Mouse (Mus musculus) embryonic facial prominence, embryonic 14.5 days (tissue): Measurements from ENCODE around the gene Ppt1. TPM values are rescaled to one million over a fixed set of nuclear protein-coding genes. Genes with fewer than 3 reads are reported as not detected.

ENCODE experiments used
- ATAC-seq: fragments of 200-750 bp; cut with Nextera tagmentation; 2 replicates; pipeline ENCODE4 v1.8.0; 2017; ENCODE audit warnings: low read depth, moderate number of reproducible peaks, moderate TSS enrichment
- DNase-seq: peaks from one replicate; pipeline ENCODE4 v3.0.0-alpha.2; 2015; ENCODE audit warnings: low spot score
- H3K27ac ChIP-seq: fragments of 300-500 bp; sonication (generic); replicated peaks from 2 replicates; pipeline ENCODE4 v1.5.1; 2014; ENCODE audit warnings: low read depth, mild to moderate bottlenecking, low read length, moderate library complexity
- H3K27me3 ChIP-seq: fragments of 300-500 bp; sonication (generic); replicated peaks from 2 replicates; pipeline ENCODE4 v1.6.1; 2014; ENCODE audit warnings: low read length; ENCODE audit not compliant: control insufficient read depth, insufficient read depth
- H3K36me3 ChIP-seq: fragments of 300-500 bp; sonication (generic); 2 replicates; pipeline ENCODE4 v1.6.1; 2014; ENCODE audit warnings: low read length, mixed read lengths; ENCODE audit not compliant: control insufficient read depth, insufficient read depth
- H3K4me1 ChIP-seq: fragments of 300-500 bp; sonication (generic); 2 replicates; pipeline ENCODE4 v1.6.1; 2014; ENCODE audit warnings: antibody characterized with exemption, low read length; ENCODE audit not compliant: control insufficient read depth, insufficient read depth
- H3K4me2 ChIP-seq: fragments of 300-500 bp; sonication (generic); 2 replicates; pipeline ENCODE4 v1.6.1; 2014; ENCODE audit warnings: low read depth, mild to moderate bottlenecking, low read length, moderate library complexity, mixed read lengths
- H3K4me3 ChIP-seq: fragments of 300-500 bp; sonication (generic); 2 replicates; pipeline ENCODE4 v1.5.1; 2014; ENCODE audit warnings: low read depth, mild to moderate bottlenecking, low read length
- H3K9ac ChIP-seq: fragments of 300-500 bp; sonication (generic); 2 replicates; pipeline ENCODE4 v1.6.1; 2014; ENCODE audit warnings: low read depth, mild to moderate bottlenecking, low read length, moderate library complexity, mixed read lengths
- H3K9me3 ChIP-seq: fragments of 300-500 bp; sonication (generic); 2 replicates; pipeline ENCODE4 v1.6.1; 2016; ENCODE audit warnings: low read length; ENCODE audit not compliant: control insufficient read depth
- WGBS: fragments of 180-500 bp; shearing (Covaris S2); extraction: QIAGEN DNeasy Blood & Tissue Kit; methylation state at CpG from one replicate; pipeline ENCODE4 v1.1.7; 2014; 5-methylcytosine and 5-hydroxymethylcytosine counted together
- polyA plus RNA-seq: library from polyadenylated mRNA; unstranded; fragments of >200 nt; fragmentation: Nextera tagmentation; extraction: Ambion mirVana; gene quantifications from 2 replicates; pipeline ENCODE4 v1.2.1, GENCODE M21; 2014

Ppt1 gene
- polyA plus RNA-seq, 1 experiment from 2014 or later = 61.3 TPM

DNA sequence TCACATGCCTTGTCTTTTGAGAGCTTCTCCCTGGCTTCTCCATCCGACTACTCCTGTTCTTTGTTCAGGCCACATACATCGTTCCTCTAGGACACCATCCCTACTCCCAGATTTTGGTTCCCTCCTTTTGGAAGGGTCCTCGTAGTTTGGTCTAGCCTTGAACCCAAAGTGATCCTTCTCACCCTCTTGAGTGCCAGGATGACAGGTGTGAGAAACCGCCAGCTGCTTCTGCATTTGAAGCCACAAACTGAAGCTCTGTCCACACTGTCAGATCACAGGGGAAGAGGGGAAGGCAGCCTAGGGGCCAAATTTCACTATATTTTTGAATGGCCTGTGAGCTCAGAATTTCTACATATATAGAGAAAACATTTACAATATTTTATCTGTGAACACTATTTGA lies 18.7 kb downstream of the Ppt1 start:
- peaks cover 82% of the 10 kb centered on the region for H3K36me3 ChIP-seq
- no peak overlapping the region for H3K27ac ChIP-seq
- no peak overlapping the region for H3K4me2 ChIP-seq
- no peaks in the 10 kb centered on the region for H3K27me3 ChIP-seq
- no peak for ATAC-seq
- WGBS = 94% methylated on average over 4 of the region's 4 CpGs
- H3K4me3 ChIP-seq = no peak overlapping the region
- no peaks in the 10 kb centered on the region for H3K4me1 ChIP-seq
- no peaks in the 10 kb centered on the region for H3K9me3 ChIP-seq
- no peak overlapping the region for H3K9ac ChIP-seq
- no peak for DNase-seq

DNA sequence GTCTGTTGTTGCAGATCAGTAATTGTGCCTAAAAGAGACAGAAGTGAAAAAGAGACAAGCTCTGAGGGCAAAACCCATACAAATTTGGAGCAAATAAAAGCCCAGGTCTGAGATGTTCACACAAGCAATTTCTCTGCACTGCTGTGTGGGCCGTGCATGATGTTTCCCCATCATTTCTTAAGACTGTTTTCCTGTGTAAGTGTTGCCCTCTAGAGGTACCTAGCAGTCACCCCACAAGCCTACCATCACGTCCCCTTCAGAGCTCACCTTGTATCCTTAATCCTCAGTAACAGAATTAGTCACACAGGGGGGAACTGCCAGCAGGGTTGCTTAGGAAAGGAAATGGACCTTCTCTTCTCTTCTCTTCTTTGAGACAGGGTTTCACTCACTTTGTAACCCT lies 21.9 kb downstream of the Ppt1 start:
- DNase-seq (no peak), ATAC-seq (no peak)
- Histone ChIP-seq H3K4me2 (no peak overlapping the region), H3K4me3 (no peak overlapping the region), H3K27ac (no peak overlapping the region), H3K4me1 (no peaks in the 10 kb centered on the region), H3K36me3 (peaks cover 82% of the 10 kb centered on the region), H3K9ac (no peak overlapping the region), H3K27me3 (no peaks in the 10 kb centered on the region), H3K9me3 (no peaks in the 10 kb centered on the region)
- WGBS = 63% methylated on average over 2 of the region's 2 CpGs

DNA sequence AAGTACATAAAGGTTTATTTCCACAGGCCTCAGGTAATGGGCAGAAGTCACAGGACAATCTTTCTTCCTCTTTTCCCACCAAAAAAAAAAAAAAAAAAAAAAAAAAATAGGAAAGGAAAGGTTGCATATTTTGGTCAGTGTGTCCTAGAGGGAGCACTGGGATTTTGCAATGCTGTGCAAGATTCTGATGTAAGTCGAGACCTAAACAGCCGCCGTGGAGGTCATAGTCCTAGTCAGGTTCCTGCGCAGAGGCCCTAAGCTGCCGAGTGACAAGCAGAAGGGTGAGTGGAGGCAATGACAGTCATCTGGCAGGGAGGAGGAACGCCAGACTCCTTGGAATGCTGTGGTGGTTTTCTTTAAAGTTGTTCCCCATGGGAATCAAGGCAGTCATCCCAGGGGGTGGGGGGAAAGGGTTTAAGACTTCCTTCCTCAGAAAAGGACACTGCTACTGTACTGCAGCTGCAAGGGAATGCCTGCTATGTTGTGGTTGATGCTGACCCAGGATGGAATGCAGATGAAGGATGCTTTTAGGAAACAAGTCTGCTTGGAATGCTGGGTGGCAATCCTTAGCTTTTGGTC lies 23.1 kb downstream of the Ppt1 start:
- no peaks in the 10 kb centered on the region for H3K27me3 ChIP-seq
- H3K4me3 ChIP-seq = no peak overlapping the region
- peaks cover 84% of the 10 kb centered on the region for H3K36me3 ChIP-seq
- H3K4me1 ChIP-seq = no peaks in the 10 kb centered on the region
- no peak for DNase-seq
- H3K27ac ChIP-seq = no peak overlapping the region
- ATAC-seq = no peak
- 58% methylated on average over 6 of the region's 6 CpGs for WGBS
- no peak overlapping the region for H3K4me2 ChIP-seq
- H3K9ac ChIP-seq = no peak overlapping the region
- H3K9me3 ChIP-seq = no peaks in the 10 kb centered on the region

DNA sequence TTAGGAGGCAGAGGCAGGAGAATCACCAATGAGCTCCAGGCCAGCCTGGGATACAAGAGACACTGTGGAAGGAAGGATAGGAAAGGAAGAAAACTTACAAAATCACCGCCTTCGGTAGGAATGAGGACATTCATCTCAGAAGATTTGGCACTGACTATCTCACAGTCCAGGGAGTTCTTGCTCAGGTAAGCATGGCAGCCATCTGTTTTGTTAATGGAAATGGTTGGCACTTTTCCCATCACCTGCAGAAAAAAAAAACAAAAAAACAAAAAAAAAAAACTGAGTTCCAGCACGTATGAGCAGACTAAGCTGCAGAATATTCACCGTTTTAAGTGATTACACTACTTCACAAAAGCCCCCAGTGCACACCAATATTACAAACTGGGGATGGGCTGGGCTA lies 25.8 kb downstream of the Ppt1 start:
- peaks cover 83% of the 10 kb centered on the region for H3K36me3 ChIP-seq
- H3K27ac ChIP-seq = no peak overlapping the region
- 87% methylated on average over 4 of the region's 4 CpGs for WGBS
- no peaks in the 10 kb centered on the region for H3K27me3 ChIP-seq
- H3K4me1 ChIP-seq = no peaks in the 10 kb centered on the region
- no peak for ATAC-seq
- no peak overlapping the region for H3K4me3 ChIP-seq
- no peaks in the 10 kb centered on the region for H3K9me3 ChIP-seq
- DNase-seq = no peak
- no peak overlapping the region for H3K4me2 ChIP-seq
- no peak overlapping the region for H3K9ac ChIP-seq

DNA sequence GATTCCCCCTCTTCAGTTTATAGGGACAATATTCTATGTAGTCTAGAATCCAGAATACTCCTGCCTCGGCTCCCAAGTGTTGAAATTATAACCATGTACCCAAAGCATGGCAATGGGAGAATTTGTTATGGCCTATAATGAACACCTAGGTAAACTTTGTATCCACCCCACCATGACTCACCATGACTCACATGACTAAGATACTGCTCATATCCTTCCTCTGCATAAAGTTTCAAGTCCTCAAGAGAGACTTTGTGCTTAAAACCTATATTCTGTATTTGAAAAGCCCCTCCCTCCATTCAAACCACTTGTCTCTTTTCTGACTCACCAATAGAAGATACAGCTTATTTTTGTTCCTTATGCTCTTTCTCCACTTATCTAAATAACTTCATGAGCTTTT lies 32.0 kb downstream of the Ppt1 start:
- H3K4me2 ChIP-seq = no peak overlapping the region
- no peaks in the 10 kb centered on the region for H3K9me3 ChIP-seq
- H3K27me3 ChIP-seq = no peaks in the 10 kb centered on the region
- no peak overlapping the region for H3K27ac ChIP-seq
- no peak for DNase-seq
- no peak for ATAC-seq
- no peaks in the 10 kb centered on the region for H3K4me1 ChIP-seq
- H3K4me3 ChIP-seq = no peak overlapping the region
- H3K9ac ChIP-seq = no peak overlapping the region
- H3K36me3 ChIP-seq = peaks cover 89% of the 10 kb centered on the region
- WGBS = 96% methylated on average over 1 of the region's 1 CpGs

DNA sequence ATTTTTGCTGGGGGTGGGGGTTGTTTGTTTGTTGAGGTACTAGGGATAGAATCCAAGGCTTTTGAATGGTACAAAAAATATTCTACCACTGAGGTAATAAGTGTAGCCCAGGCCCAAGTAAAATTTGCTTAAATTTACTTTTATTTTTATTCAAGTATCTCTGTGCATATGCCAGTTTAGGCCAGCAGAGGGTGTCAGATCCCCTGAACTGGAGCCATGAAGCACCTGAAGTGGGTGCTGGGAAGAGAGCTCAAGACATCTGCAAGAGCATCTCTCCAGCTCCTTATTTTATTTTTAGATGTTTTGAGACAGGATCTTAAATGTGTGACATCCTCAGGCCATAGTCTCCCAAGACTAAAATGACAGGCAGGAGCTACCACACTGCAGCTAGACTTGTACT lies 34.0 kb downstream of the Ppt1 start:
- no peaks in the 10 kb centered on the region for H3K4me1 ChIP-seq
- no peak overlapping the region for H3K9ac ChIP-seq
- H3K27me3 ChIP-seq = no peaks in the 10 kb centered on the region
- H3K36me3 ChIP-seq = peaks cover 69% of the 10 kb centered on the region
- DNase-seq = no peak
- H3K9me3 ChIP-seq = no peaks in the 10 kb centered on the region
- no peak overlapping the region for H3K27ac ChIP-seq
- no peak overlapping the region for H3K4me2 ChIP-seq
- no peak for ATAC-seq
- no peak overlapping the region for H3K4me3 ChIP-seq

DNA sequence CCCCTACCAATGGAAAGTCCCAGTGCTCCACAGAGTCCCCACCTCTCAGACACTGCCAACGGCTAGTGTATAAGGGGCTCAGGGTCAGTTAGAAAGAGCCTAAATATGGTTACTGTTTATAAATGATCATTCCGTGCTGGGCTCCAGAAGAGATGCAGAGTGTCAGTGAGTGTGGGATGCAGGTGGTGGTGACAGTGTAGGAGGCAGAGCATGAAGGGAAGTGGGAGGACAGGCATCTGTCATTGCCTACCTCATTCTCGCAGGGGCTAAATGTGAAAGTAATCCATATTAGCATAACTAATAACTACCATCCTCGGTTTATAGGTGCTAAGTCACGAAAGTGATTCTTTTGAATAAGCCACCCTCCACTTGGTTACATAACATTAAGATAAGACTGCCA lies 34.7 kb downstream of the Ppt1 start:
- no peak overlapping the region for H3K9ac ChIP-seq
- H3K4me2 ChIP-seq = no peak overlapping the region
- no peaks in the 10 kb centered on the region for H3K27me3 ChIP-seq
- ATAC-seq (no peak), DNase-seq (no peak)
- WGBS = 86% methylated on average over 5 of the region's 5 CpGs
- H3K4me1 ChIP-seq = no peaks in the 10 kb centered on the region
- no peak overlapping the region for H3K27ac ChIP-seq
- peaks cover 62% of the 10 kb centered on the region for H3K36me3 ChIP-seq
- no peaks in the 10 kb centered on the region for H3K9me3 ChIP-seq
- no peak overlapping the region for H3K4me3 ChIP-seq

DNA sequence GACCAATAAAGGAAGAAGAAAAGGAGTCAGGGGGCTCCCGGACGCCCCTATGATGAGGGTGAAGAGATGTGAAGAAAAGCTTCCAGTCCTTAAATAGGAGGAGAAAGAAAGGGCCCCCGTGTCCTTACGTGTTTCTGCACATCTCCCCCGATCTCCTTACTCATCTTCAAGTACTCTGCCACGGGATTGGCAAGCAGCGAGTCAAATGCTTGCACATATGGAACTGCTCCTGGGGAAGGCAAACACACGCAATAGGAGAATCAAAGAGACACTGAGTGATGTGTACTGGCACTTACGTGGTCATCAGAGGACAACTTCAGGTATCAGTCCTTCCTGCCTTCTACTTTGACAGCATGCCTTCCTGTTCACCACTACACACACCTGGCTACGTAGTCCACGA lies 35.2 kb downstream of the Ppt1 start:
- no peaks in the 10 kb centered on the region for H3K27me3 ChIP-seq
- 90% methylated on average over 11 of the region's 11 CpGs for WGBS
- no peaks in the 10 kb centered on the region for H3K4me1 ChIP-seq
- H3K9me3 ChIP-seq = no peaks in the 10 kb centered on the region
- DNase-seq (no peak), ATAC-seq (no peak)
- peaks cover 57% of the 10 kb centered on the region for H3K36me3 ChIP-seq
- H3K4me3 ChIP-seq = no peak overlapping the region
- no peak overlapping the region for H3K4me2 ChIP-seq
- no peak overlapping the region for H3K9ac ChIP-seq
- no peak overlapping the region for H3K27ac ChIP-seq

DNA sequence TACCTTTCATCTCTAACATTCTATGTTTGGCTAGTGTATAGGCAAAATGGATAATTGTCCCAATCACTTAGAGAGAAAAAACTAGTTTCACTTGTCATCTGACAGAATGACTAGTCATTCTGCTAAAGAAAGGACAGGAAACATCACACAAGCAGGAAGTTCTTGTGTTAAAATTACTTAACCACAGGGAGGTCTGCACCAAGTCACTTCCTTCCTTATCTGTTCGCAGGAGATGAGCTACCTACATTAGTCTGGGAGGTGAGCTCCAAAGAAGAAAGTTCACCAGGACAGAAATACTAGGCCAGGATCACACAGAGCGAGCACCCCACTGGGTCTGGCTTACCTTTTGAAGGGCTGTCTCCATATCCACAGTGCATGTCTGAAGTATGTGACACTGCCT lies 35.9 kb downstream of the Ppt1 start:
- WGBS = 90% methylated on average over 2 of the region's 2 CpGs
- Histone ChIP-seq H3K27ac (no peak overlapping the region), H3K36me3 (peaks cover 51% of the 10 kb centered on the region), H3K27me3 (no peaks in the 10 kb centered on the region), H3K9ac (no peak overlapping the region), H3K9me3 (no peaks in the 10 kb centered on the region), H3K4me1 (no peaks in the 10 kb centered on the region), H3K4me2 (no peak overlapping the region), H3K4me3 (no peak overlapping the region)
- no peak for ATAC-seq
- DNase-seq = no peak
